Mouse (Mus musculus) heart, postnatal 25 days (tissue): ENCODE data around the gene Apbb1. TPM values are rescaled to one million over a fixed set of nuclear protein-coding genes. Genes with fewer than 3 reads are reported as not detected.

ENCODE experiments used
- DNase-seq: peaks from one replicate; pipeline ENCODE4 v3.0.0; 2022; ENCODE audit warnings: low spot score
- intact Hi-C: fragments of 180-260 bp; cut with DNase I; formaldehyde crosslinking; loops from one replicate; pipeline ENCODE4 v1.15.1; 2025
- total RNA-seq, 2 experiments: library from RNA; stranded (reverse); gene quantifications; 2 replicates each; pipeline ENCODE4 v1.2.3; 2021

The Apbb1 gene
- total RNA-seq, result 100 to 1,000 TPM in 1 of 2 experiments, 10 to 100 TPM in 1; 99.0 to 102 TPM

DNA sequence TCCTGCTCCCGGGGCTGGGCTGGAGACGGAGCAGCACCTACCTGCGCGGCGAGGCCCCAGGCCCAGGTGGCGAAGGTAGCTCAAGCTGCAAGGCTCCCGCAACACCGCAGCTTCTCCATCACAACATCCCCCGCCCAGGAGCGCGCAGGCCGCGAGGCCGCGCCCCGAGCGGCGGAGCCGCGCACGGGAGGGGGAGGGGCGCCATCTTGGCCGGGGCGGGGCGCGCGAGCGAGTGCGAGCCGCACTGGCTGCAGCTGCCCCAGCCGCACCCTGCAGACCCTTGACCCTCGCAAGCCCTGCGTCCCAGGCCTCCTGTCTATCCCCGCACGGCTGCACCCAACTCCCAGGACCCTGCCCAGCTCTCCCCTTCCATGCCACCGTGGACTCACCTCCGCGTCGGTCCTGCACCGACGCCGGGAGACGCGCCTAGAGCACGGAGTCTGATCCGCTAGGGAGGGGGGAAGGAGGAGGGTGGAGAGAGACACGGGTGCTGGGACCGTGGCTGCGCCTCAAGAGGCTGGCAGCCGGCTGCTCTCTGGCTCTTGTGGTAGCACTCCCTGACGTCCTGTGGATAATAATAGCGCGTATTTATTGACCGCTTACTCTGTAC lies at the start of gene Apbb1:
Apbb1 (minus strand) TSS at position 560 of the 610 bp plus-strand sequence.
- DNase-seq, result peak; percentile 54
- intact Hi-C loops, result loop anchor here (1.0 kb wide), 1 partner anchor 27 kb away; the partner anchor contains the start of gene Smpd1

DNA sequence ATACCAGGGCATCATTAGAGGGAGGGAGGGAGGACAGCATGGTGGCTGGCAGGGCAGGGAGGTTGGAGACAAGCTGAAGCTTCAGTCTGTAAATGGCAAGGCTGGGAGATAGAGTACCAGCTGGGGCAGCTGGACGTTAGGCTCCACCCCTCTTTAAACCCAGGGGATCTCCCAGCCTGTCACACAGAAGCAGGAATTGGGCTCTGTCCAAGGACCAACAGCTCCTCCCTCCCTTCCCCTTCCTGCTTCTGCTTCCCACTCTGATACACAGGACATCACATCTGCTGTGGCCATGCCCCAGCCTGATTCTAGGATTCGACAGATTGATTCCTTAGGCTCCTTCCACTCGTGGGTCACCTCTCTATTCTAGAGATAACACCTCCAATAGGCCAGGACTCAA lies 47.2 kb upstream of the Apbb1 start:
- peak; percentile 72 for DNase-seq
- intact Hi-C loops, result no loop called here

DNA sequence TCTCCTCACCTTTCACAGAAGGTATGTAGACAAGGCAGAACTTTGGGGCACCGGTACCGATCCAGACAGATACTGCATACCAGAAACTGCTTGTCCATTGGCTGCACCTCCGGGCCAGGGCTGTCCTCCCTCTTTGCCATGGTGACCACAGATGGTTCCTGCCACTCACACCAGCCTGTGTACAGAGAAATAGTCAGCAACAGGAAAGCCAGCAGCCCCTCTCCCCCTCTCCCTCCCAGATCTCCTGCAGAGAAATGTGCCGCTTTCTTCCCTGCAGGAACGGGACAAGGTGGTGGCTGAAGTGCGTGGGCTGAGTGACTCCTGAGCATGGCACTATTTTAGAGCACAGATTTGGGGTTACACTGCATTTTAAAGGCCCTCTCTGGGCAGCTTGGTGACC lies 43.9 kb upstream of the Apbb1 start:
- no peak for DNase-seq
- intact Hi-C loops, result no loop called here

DNA sequence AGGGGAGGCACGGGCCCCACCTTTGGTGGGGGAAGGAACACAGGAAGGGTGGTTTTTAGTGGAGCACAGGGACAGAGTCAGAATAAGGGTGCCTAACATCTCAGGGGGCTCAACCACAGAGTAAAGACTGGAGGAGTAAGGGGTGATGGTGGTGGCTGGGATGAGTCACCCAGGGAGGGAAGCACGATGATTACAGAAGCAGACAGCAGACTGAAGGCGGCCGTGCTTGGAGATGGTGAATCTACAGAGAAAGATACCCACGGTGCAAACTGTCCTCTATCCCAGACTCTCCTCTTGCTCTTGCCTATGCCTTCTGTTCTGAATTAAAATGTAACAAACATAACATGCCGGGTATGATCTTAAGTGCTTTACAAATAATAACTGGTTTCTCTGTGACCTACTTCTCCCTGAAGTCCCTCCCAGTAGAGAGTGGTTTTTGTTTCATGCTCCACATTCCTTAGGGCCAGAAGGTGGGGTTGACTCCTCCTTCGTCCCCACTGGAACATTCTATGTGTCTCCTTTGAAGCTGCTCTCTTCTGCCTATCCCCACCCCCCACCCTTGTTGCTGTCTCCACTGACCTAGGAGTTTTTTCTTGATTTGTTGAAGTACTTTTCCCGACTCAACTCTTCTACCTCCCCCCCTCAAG lies 40.3 kb upstream of the Apbb1 start:
- no peak for DNase-seq
- intact Hi-C loops, result no loop called here

DNA sequence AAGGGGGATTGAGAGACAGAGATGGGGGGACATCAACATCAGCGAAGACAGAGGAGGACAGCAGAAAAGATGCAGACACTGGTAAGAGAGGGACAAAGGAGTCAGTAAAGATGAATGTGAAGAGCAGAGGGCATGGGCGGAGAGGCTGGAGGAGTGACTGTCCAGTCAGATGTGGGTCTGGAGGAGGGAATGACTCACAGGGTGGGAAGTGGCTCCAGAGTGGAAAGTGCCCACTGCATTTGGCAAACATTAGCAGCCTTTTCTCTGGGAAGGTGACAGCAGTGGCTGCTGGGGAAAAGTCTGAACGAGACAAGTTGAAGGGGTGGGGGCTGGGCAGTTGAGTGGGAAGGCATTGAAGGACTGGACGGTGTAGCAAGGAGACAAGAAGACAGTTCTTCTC lies 39.6 kb upstream of the Apbb1 start:
- intact Hi-C loops, result no loop called here
- no peak for DNase-seq

DNA sequence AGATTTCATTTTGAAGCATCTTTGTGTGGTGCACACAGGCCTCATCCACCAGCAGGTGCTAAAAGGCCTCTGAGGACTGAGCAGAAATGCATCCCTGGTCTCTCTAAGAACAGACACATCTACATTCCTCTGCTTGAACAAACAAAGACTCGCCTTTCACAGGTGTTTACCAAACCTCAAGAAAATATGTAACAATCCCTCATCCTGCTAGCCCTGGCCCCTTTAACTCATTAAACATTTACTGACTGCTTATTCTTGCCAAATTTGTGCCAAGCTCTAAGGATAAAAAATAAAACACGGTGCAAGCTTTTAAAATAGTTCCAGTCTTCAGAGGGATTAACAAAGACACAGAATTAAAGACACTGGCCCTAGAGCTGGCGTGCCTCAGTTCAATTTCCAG lies 38.2 kb upstream of the Apbb1 start:
- DNase-seq, result no peak
- intact Hi-C loops, result no loop called here

DNA sequence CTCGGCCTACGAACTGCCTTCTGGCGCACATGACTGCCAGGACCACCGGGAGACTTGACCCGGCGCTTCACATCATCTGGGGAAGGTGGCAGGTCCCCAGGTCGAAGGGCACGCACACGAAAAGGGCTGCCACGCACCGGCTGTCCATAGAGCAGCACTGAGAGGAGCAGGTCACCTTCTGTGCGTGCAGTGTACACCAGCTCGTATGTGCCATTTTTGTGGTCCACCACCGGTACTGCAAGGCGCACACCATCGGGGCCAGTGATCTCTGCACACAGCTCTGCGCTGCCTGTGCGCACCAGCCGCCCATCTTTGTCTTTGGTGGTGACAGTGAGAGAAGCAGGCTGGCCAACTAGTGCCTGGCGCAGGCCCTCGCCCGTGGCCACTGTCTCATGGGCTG lies 36.4 kb upstream of the Apbb1 start:
- no peak for DNase-seq
- intact Hi-C loops, result no loop called here

DNA sequence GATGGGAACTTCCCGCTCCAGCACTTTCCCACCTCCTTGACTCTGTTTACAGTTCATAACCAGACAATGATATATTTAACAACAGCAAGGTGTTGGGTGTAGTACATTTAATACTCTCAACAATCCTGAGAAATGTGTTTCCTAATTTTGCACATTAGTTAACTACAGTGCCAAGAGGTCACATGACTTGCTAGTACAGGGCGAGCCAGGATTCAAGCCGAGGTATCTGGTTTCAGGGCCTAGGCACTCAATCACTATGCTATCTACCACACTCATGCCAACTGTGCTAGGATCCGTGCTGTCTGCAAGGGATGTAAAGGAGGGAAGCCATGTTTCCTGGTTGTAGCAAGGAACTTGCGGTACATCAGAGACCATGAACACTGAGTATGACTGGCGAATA lies 35.1 kb upstream of the Apbb1 start:
- intact Hi-C loops, result no loop called here
- no peak for DNase-seq

DNA sequence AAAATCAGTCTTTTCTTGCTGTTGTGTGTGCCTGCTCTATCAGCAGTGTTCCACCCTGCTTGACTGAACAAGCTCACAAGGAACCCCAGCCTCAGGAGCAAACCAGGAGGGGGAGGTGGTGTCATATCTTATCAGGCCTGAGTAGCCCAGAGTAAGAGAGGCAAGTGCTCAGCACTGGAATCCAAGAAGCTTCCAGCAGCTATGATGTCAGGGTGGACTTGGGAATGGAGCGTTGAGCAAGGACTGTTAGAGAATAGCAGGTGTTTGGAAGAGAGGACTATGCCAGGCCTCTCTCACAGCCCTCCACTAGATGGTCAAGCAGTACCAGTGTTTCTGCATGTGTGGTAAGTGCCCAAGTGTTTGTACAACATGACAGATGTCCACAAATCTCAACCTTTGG lies 34.3 kb upstream of the Apbb1 start:
- intact Hi-C loops, result no loop called here

DNA sequence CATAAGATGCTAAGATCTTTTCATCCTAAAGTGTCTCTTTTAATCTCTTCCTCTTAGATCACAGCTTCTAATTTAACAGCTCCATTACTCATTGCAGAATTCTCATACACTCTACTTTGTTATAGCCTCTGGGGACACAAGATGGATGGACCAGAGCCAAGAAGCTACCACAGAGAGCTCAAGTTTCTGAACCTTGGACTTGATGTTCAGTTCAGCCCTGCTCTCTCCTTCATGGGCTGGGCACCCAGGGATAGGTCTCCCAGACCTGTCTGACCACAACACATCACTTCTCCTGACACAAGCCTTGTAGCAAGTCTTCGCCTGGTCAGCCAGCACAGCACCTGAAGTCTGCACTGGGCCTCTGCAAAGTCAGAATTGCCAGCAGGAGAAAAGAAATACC lies 32.9 kb upstream of the Apbb1 start:
- DNase-seq, result no peak
- intact Hi-C loops, result no loop called here

More for the DNA sequence above, 34.3 kb upstream of the Apbb1 start:
- no peak for DNase-seq

DNA sequence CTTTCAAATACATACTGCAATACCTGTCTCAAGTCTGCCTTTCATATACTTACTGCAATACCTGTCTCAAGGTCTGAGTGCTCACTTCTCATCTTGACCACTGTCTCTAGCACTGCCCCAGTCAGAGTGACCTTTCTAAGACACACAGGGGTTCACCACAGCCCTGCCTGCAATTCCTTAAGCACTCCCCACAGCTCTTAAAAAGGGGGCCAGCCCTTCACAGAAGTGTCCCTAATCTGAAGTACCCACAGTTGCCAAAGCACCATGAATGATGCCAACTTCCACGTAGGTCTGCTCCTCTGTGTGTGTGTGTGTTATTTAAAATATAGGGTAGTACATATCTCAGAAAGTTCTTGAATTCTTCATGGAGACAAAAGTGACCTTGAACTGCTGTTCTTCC lies 30.3 kb upstream of the Apbb1 start:
- DNase-seq, result no peak
- intact Hi-C loops, result no loop called here

DNA sequence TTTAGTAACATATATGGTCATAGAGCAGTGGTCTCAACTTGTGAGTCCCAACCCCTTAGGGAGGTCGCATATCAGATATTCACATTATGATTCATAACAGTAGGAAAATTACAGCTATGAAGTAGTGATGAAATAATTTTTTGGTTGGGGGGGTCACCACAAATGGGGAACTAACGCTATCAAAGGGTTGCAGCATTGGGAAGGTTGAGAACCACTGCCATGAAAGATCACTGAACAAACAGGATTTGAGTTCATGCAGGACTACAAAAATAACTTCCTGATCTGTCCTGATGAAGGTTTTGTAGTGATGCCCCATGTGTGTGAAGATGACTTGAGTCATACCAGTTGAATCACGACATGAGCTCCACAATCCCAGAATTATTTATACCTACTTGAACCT lies 27.0 kb upstream of the Apbb1 start:
- DNase-seq, result no peak
- intact Hi-C loops, result loop anchor here (10.0 kb wide), 1 partner anchor 46 kb away; the partner anchor contains the start of gene Dnhd1

DNA sequence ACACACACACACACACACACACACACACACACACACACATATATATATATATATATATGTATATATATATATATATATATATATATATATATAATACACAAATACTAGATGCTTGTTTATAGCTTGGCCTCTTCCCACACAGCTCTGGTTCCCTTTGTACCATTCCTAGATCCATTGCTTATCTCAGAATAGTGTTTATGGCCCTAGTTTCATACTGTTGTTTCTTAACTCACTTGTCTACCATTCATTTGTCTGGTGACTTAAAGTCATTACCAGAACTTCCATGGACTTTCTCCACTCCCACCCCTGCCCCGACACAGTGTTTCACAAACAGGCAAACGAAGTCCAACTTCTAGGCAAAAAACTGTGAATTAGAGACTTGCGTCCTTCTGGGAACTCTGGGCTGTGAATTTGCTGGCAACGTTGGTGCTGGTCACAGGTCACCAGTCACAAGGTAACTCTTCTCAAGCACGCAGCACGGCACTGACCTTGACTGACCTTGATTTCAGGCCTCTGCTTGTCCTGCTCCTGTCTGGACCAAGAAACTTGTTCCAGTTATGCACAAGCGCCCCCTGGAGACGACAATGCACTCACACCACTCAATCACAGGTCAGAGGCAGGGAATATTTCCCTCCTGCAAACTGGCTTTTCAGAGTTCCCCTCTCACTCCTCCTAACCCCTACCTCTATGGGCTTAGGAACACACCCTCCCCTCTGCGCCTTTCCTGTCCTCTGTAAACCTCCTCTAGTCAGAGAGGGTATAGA lies 21.6 kb upstream of the Apbb1 start:
- intact Hi-C loops, result loop anchor here (1.0 to 10.0 kb wide), 2 partner anchors 52 to 54 kb away; partner anchors contain the start of gene Dnhd1
- DNase-seq, result peak; percentile 17

DNA sequence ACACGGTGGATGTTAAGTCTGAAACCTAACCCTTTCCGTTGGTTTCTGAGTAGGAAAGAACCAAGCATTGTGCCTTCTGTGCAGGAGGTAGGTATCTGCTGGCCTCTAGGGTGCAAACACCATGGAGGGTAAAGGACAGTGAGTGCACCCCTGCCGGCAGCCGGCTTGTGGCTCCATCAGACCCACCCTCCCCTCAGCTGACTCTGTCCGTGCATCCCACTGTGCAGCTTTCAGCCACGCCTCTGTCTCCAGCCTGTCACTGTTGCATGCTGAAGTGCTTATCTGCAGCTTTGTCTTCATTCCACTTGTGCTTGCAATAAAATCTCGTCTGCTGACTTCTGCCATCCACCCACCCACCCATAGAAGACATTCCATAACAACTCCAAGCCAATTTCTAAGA lies 8.6 kb upstream of the Apbb1 start:
- intact Hi-C loops, result no loop called here
- no peak for DNase-seq

DNA sequence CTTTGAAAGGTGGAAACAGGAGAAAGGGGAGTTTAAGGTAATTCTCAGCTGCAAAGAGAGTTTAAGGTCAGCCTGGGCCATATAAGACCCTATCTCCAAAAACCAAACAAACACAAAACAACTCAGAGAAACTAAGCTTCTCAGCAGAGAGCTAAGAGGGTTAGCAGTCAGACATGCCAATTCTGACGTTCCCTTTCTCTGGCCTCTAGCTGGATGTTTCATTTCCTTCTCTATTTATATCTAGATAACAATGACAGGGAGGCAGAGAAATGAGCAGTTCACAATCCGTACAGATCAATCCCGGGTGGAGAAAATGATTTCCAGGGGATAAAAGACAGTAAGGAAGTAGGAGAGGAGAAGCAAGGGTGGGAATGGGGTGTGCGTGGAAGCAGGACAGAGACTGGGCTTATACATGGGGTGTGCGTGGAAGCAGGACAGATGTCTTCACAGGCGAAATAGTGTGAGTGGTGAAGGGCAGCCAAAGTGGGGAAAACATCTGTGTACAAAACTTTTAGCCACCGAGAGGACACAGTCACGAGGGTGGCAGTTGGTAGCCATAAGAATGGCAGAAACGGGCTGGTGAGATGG lies 7.0 kb upstream of the Apbb1 start:
- intact Hi-C loops, result no loop called here

DNA sequence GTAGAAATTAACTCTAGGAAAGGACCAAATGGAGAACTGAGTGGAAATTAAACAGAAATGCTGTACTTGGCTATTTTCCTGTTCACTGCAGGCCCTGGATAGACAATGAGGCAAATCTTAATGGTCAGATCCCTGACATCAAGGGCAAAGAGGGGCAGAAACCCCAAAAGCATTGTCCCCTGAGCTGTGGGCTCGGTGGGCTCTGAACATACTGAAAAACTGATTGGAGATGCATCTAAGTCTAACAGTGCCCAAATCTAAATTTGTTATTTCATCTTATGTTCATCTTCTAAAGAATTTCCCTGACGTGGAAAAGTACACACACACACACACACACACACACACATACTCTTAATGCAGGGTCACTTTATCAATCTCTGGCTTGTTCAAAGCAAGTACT lies 506 bp upstream of the Apbb1 start:
- DNase-seq, result no peak
- intact Hi-C loops, result loop anchor here (1.0 kb wide), 1 partner anchor 28 kb away; the partner anchor contains the start of gene Smpd1

More for the DNA sequence above, 7.0 kb upstream of the Apbb1 start:
- no peak for DNase-seq

DNA sequence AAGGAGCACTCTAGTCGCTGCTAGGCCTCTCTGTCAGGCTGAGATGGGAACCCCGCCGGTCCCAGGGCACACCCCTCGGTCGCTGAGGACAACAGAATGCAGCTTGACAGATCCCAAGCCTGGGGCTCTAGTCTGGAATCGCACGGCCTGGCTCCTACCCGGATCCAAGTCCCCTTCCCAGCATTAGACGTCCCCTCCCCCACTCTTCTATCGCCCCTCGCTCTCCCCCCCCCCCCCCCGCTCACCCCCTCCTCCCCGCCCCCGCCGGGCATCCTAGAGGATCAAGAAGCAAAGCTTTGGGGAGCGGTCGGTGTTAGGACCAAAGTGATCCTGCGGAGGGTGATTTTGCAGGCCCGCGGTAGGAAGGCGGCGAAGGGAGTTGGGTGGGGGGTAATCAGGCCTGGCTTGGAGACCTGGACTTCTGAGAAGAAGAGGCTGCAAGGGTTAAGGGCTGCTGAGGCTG lies 795 bp downstream of the Apbb1 start:
- intact Hi-C loops, result loop anchor here (1.0 kb wide), 1 partner anchor 26 kb away; the partner anchor contains the start of gene Smpd1
- no peak for DNase-seq

DNA sequence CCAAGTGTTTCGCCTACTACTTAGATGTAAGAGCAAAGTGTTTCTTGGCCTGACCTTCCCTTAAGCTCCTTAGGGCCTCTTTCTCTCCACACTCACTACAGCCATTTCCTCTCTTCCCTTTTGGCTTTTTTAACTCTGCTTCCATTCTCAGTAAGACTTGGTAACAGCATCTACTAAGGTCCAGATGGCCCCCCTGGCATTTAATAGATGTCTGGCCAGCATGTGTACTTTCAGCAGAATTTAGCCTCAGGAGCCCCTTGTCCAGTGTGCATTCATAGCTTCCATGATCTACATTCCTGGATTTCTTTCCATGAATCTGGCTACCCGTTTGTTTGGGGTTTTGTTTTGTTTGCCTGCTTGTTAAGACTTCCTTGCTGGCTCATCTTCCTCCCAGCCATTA lies 3.0 kb downstream of the Apbb1 start:
- intact Hi-C loops, result no loop called here
- no peak for DNase-seq

DNA sequence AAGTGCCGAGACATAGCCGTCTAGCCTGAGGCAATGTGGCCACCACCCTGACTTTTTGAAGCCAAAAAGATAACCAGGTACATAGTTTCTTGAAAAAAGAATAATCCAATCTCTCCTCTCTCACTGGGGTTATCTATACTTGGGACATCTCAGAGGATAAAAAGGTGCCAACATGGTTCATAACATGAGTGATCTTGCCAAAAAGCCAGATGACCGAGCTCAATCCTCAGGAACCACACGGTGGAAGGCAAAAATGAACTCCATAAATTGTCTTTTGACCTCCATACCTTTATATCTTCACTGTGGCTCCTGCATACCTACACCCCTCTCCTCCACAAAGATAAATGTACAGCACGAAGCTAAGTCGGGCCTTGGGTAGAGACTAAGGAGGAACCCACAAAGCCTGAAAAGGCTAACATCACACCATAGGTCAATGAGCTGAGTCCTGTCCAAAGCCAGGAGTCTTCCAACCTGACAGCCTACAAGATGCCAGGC lies 4.0 kb downstream of the Apbb1 start:
- no peak for DNase-seq
- intact Hi-C loops, result no loop called here

DNA sequence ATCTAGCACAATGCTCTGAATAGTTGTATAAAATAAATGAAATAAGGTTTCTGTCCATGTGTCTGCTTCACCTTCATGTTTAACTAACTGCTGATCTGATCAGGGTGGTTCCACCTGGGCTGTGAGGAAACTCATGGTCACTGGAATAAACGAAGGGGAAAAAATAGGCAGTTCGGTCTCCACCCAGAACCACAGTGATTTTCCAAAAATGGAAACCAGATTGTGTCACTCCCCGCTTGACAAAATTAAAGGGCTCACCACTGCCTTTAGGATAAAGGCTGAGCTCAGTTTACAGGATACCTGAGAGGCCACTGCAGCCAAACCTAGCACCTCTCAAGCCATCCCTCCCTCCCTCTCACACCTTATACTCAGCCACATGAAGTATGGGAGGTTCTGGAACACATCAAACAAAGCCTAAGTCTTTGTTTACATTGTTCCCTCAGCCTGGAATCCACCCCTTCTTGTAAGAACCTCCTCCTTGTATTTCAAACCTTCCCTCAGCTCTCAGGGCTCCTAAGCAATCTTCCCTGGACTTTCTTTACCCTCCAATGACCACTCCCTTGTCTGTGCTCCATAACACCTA lies 5.2 kb downstream of the Apbb1 start:
- DNase-seq, result no peak
- intact Hi-C loops, result no loop called here
